Mouse (Mus musculus): ENCODE results near the gene Nr1i2. TPM values are rescaled to one million over a fixed set of nuclear protein-coding genes. Genes with fewer than 3 reads are reported as not detected.

The Nr1i2 gene
- total and polyA plus RNA-seq, 3 experiments: not detected

DNA sequence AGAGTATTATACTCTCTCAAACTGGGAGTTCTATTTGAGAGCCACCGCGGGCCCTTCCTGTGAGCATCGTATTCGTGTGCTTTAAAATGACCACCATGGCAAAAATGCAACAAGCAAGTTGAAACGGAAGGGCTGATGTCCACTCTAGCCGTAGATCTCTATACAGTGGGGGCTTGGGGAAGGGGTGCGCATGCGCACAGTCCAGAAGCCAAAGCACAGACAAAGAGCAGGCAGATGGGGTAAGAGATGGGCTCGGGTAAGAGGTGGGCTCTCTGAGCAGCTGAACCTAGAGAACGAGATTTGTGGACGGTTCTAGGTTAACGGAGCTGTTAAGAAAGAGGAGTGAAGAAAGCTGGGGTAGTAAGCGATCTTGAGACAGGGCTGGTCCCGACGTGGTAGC, 29.7 kb upstream of the Nr1i2 start:
- no peak for ATAC-seq (ENCODE audit: extremely low read depth, insufficient number of reproducible peaks, low FRiP score, poor library complexity, severe bottlenecking)
- peaks cover 3% of the 10 kb centered on the region; the same call in 1 of the 2 replicates for H3K4me1 ChIP-seq (ENCODE audit: insufficient read depth, low read depth, low read length)
- no peak for DNase-seq (ENCODE audit: low spot score)
- peaks cover 1% of the 10 kb centered on the region; the same call in 1 of the 2 replicates for H3K9me3 ChIP-seq (replicated peaks)
- peaks cover 15% of the 10 kb centered on the region; the same call in 1 of the 2 replicates for H3K27me3 ChIP-seq (ENCODE audit: insufficient read depth, low read length)
- TF ChIP-seq CTCF (IDR thresholded peaks at IDR 0.05; ENCODE audit: low read depth, low read length): no peak
- TF ChIP-seq POLR2AphosphoS5 (IDR thresholded peaks at IDR 0.05; ENCODE audit: insufficient replicate concordance, low read depth, low read length): no peak
- no peak for TF ChIP-seq GATA1 (IDR thresholded peaks at IDR 0.05; ENCODE audit: borderline replicate concordance, low read length)
- no peak for TF ChIP-seq GATA2 (IDR thresholded peaks at IDR 0.05; ENCODE audit: borderline replicate concordance, low read depth, low read length)
- TF ChIP-seq TAL1 (conservative IDR thresholded peaks at IDR 0.05; ENCODE audit: low read depth, low read length): no peak
- H3K4me3 ChIP-seq (ENCODE audit: low read depth, low read length): no peak overlapping the region
- no peaks in the 10 kb centered on the region for H3K36me3 ChIP-seq (replicated peaks)

DNA sequence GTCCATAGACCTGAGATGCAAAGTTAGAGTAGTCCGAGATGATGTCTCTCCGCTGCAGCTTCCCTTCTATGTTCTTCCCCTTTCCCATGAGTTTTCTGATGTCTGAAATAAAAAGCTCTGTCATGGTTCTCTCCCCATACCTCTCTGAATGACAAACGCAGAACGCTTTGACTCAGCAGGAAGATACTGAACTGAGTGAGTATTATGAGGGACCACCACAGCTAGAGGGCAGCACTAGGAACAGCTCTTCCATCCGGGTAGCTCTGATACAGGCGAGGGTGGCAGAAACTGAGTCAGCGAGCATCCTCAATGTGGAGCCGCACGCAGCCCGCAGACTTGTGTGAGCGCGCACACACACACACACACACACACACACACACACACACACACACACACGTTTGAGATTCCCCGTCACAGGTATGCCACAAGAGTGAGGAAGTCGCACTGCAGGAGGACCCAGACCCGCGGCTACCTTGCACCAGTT, 26.9 kb upstream of the Nr1i2 start:
- peaks cover 3% of the 10 kb centered on the region; the same call in 1 of the 2 replicates for H3K4me1 ChIP-seq (ENCODE audit: insufficient read depth, low read depth, low read length)
- H3K36me3 ChIP-seq (replicated peaks): no peaks in the 10 kb centered on the region
- DNase-seq (ENCODE audit: low spot score): no peak
- peaks cover 15% of the 10 kb centered on the region; the same call in 1 of the 2 replicates for H3K27me3 ChIP-seq (ENCODE audit: insufficient read depth, low read length)
- TF ChIP-seq POLR2AphosphoS5 (IDR thresholded peaks at IDR 0.05; ENCODE audit: insufficient replicate concordance, low read depth, low read length) (no peak), GATA2 (IDR thresholded peaks at IDR 0.05; ENCODE audit: borderline replicate concordance, low read depth, low read length) (no peak), TAL1 (conservative IDR thresholded peaks at IDR 0.05; ENCODE audit: low read depth, low read length) (no peak), GATA1 (IDR thresholded peaks at IDR 0.05; ENCODE audit: borderline replicate concordance, low read length) (no peak), CTCF (IDR thresholded peaks at IDR 0.05; ENCODE audit: low read depth, low read length) (no peak)
- H3K9me3 ChIP-seq (replicated peaks): no peaks in the 10 kb centered on the region
- H3K4me3 ChIP-seq (ENCODE audit: low read depth, low read length): no peak overlapping the region
- no peak for ATAC-seq (ENCODE audit: extremely low read depth, insufficient number of reproducible peaks, low FRiP score, poor library complexity, severe bottlenecking)

DNA sequence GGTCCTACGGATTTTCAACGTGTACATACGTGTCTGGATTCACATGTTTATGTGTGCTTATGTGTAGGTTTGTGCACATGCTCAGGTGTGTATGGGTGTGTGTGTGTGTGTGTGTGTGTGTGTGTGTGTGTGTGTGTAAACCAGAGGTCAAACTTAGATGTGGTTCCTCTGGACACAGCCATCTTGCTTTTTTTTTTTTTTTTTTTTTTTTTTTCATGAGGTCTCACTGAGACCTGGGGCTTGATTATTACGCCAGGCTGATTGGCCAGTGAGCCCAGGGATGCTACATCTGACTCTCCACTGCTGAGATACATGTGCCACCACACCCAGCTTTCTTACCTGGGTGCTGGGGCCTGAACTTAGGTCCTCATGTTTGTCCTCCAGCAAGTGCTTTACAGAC, 24.5 kb upstream of the Nr1i2 start:
- ATAC-seq (ENCODE audit: extremely low read depth, insufficient number of reproducible peaks, low FRiP score, poor library complexity, severe bottlenecking) (no peak), DNase-seq (ENCODE audit: low spot score) (no peak)
- H3K36me3 ChIP-seq (replicated peaks): no peaks in the 10 kb centered on the region
- TF ChIP-seq GATA1 (IDR thresholded peaks at IDR 0.05; ENCODE audit: borderline replicate concordance, low read length) (no peak), GATA2 (IDR thresholded peaks at IDR 0.05; ENCODE audit: borderline replicate concordance, low read depth, low read length) (no peak), CTCF (IDR thresholded peaks at IDR 0.05; ENCODE audit: low read depth, low read length) (no peak), TAL1 (conservative IDR thresholded peaks at IDR 0.05; ENCODE audit: low read depth, low read length) (no peak), POLR2AphosphoS5 (IDR thresholded peaks at IDR 0.05; ENCODE audit: insufficient replicate concordance, low read depth, low read length) (no peak)
- H3K4me3 ChIP-seq (ENCODE audit: low read depth, low read length): no peak overlapping the region
- peaks cover 3% of the 10 kb centered on the region; the same call in 1 of the 2 replicates for H3K4me1 ChIP-seq (ENCODE audit: insufficient read depth, low read depth, low read length)
- H3K9me3 ChIP-seq (replicated peaks): no peaks in the 10 kb centered on the region
- peaks cover 10% of the 10 kb centered on the region; the same call in 1 of the 2 replicates for H3K27me3 ChIP-seq (ENCODE audit: insufficient read depth, low read length)

DNA sequence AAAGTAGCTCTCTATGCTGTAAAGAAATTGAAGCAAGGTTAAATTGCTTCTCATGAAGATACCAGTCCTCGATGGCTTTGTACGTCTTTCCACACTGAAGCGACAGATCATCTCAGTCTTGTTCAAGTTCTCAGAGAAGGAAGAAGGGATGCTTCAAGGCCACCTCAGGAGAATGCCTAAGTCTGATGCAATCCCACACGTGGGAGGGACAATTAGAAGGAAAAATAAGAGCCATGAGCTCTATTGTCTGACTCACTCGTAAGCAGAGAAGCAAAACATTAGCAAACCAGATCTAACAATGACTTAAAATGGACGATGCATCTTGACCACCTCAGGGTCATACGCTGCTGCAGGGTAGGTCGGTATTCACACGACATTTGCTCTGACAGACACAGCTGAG, 23.9 kb upstream of the Nr1i2 start:
- no peaks in the 10 kb centered on the region for H3K36me3 ChIP-seq (replicated peaks)
- no peak for ATAC-seq (ENCODE audit: extremely low read depth, insufficient number of reproducible peaks, low FRiP score, poor library complexity, severe bottlenecking)
- no peaks in the 10 kb centered on the region for H3K9me3 ChIP-seq (replicated peaks)

DNA sequence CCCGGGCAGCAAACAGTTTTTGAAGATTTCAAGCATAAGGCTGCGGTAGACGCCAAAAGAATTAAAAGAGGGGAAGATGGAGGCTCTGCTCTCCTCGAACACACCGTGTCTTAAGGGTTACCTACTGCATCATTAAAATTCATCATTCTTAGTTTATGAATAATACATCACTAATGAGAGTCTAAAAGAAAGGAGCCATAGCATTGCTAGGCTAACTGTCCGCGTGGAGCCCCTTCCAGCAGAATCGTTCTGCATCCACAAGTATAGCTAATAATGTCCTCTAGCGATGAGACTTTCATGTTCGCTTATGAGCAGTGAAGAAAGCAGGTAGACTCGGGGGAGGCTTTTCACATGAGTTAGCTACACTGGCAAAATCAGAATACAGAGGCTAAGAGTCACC, 13.6 kb upstream of the Nr1i2 start:
- Histone ChIP-seq H3K4me3 (ENCODE audit: low read depth, low read length) (no peak overlapping the region), H3K4me1 (ENCODE audit: insufficient read depth, low read depth, low read length) (peaks cover 5% of the 10 kb centered on the region), H3K27me3 (ENCODE audit: insufficient read depth, low read length) (peaks cover 37% of the 10 kb centered on the region), H3K9me3 (replicated peaks) (no peaks in the 10 kb centered on the region), H3K36me3 (replicated peaks) (no peaks in the 10 kb centered on the region)
- ATAC-seq (ENCODE audit: extremely low read depth, insufficient number of reproducible peaks, low FRiP score, poor library complexity, severe bottlenecking) (no peak), DNase-seq (ENCODE audit: low spot score) (no peak)
- TF ChIP-seq GATA2 (IDR thresholded peaks at IDR 0.05; ENCODE audit: borderline replicate concordance, low read depth, low read length): no peak
- no peak for TF ChIP-seq GATA1 (IDR thresholded peaks at IDR 0.05; ENCODE audit: borderline replicate concordance, low read length)
- TF ChIP-seq POLR2AphosphoS5 (IDR thresholded peaks at IDR 0.05; ENCODE audit: insufficient replicate concordance, low read depth, low read length): no peak
- TF ChIP-seq TAL1 (conservative IDR thresholded peaks at IDR 0.05; ENCODE audit: low read depth, low read length): no peak
- TF ChIP-seq CTCF (IDR thresholded peaks at IDR 0.05; ENCODE audit: low read depth, low read length): no peak

More for the DNA sequence above, 23.9 kb upstream of the Nr1i2 start:
- no peak for TF ChIP-seq CTCF (IDR thresholded peaks at IDR 0.05; ENCODE audit: low read depth, low read length)
- no peak for TF ChIP-seq TAL1 (conservative IDR thresholded peaks at IDR 0.05; ENCODE audit: low read depth, low read length)
- TF ChIP-seq GATA1 (IDR thresholded peaks at IDR 0.05; ENCODE audit: borderline replicate concordance, low read length): no peak
- H3K4me1 ChIP-seq (ENCODE audit: insufficient read depth, low read depth, low read length): peaks cover 3% of the 10 kb centered on the region; the same call in 1 of the 2 replicates
- H3K4me3 ChIP-seq (ENCODE audit: low read depth, low read length): no peak overlapping the region
- no peak for DNase-seq (ENCODE audit: low spot score)
- H3K27me3 ChIP-seq (ENCODE audit: insufficient read depth, low read length): peaks cover 6% of the 10 kb centered on the region; the same call in 1 of the 2 replicates

DNA sequence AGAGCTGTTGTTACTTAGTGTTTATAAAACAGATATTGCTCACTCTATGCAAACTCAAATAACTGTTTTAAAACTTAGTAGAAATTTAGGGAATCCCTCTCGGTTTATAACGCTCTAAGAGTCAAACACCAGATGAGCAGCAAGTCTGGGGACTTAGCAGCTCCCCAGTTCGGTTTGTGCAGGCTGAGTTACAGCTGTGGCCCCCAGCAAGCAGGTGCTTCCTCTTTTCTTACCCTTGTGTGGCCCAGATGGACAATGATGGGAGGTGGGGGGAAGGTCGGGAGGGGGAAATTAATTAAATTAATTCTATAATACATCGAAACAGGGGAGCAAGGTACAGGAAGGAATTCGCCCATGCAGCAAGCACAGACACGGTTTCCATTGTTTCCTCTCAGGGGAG, 13.0 kb upstream of the Nr1i2 start:
- ATAC-seq (ENCODE audit: extremely low read depth, insufficient number of reproducible peaks, low FRiP score, poor library complexity, severe bottlenecking) (no peak), DNase-seq (ENCODE audit: low spot score) (no peak)
- H3K27me3 ChIP-seq (ENCODE audit: insufficient read depth, low read length): peaks cover 37% of the 10 kb centered on the region
- peaks cover 5% of the 10 kb centered on the region for H3K4me1 ChIP-seq (ENCODE audit: insufficient read depth, low read depth, low read length)
- TF ChIP-seq GATA2 (IDR thresholded peaks at IDR 0.05; ENCODE audit: borderline replicate concordance, low read depth, low read length): no peak
- TF ChIP-seq TAL1 (conservative IDR thresholded peaks at IDR 0.05; ENCODE audit: low read depth, low read length): no peak
- TF ChIP-seq GATA1 (IDR thresholded peaks at IDR 0.05; ENCODE audit: borderline replicate concordance, low read length): no peak
- TF ChIP-seq POLR2AphosphoS5 (IDR thresholded peaks at IDR 0.05; ENCODE audit: insufficient replicate concordance, low read depth, low read length): no peak
- no peak for TF ChIP-seq CTCF (IDR thresholded peaks at IDR 0.05; ENCODE audit: low read depth, low read length)
- H3K9me3 ChIP-seq (replicated peaks): no peaks in the 10 kb centered on the region
- H3K36me3 ChIP-seq (replicated peaks): no peaks in the 10 kb centered on the region
- H3K4me3 ChIP-seq (ENCODE audit: low read depth, low read length): no peak overlapping the region
